Mouse (Mus musculus) kidney, embryonic 14.5 days (tissue): ENCODE results near the gene Fosl2. TPM values are rescaled to one million over a fixed set of nuclear protein-coding genes. Genes with fewer than 3 reads are reported as not detected.

Experiments
- ATAC-seq: fragments of 200-750 bp; cut with Nextera tagmentation; 2 replicates; pipeline ENCODE4 v1.8.0; 2017; ENCODE audit warnings: moderate number of reproducible peaks, mild to moderate bottlenecking, moderate TSS enrichment, moderate library complexity; ENCODE audit not compliant: low FRiP score, low TSS enrichment
- H3K27ac ChIP-seq: fragments of 300-500 bp; sonication (generic); 2 replicates; pipeline ENCODE4 v1.5.1; 2014; ENCODE audit warnings: low read depth, mild to moderate bottlenecking, low read length, moderate library complexity, mixed read lengths
- H3K27me3 ChIP-seq: fragments of 300-500 bp; sonication (generic); 2 replicates; pipeline ENCODE4 v1.6.1; 2014; ENCODE audit warnings: mild to moderate bottlenecking, low read length; ENCODE audit not compliant: control insufficient read depth, insufficient read depth
- H3K36me3 ChIP-seq: fragments of 300-500 bp; sonication (generic); 2 replicates; pipeline ENCODE4 v1.6.1; 2014; ENCODE audit warnings: low read length, mixed read lengths; ENCODE audit not compliant: control insufficient read depth, insufficient read depth
- H3K4me1 ChIP-seq: fragments of 300-500 bp; sonication (generic); 2 replicates; pipeline ENCODE4 v1.6.1; 2014; ENCODE audit warnings: low read length, mixed read lengths; ENCODE audit not compliant: control insufficient read depth, insufficient read depth
- H3K4me2 ChIP-seq: fragments of 300-500 bp; sonication (generic); replicated peaks from 2 replicates; pipeline ENCODE4 v1.6.1; 2014; ENCODE audit warnings: low read depth, mild to moderate bottlenecking, low read length
- H3K4me3 ChIP-seq: fragments of 300-500 bp; sonication (generic); 2 replicates; pipeline ENCODE4 v1.5.1; 2014; ENCODE audit warnings: mild to moderate bottlenecking, low read length
- H3K9ac ChIP-seq: fragments of 300-500 bp; sonication (generic); 2 replicates; pipeline ENCODE4 v1.6.1; 2014; ENCODE audit warnings: low read depth, mild to moderate bottlenecking, low read length, moderate library complexity
- H3K9me3 ChIP-seq: fragments of 300-500 bp; sonication (generic); 2 replicates; pipeline ENCODE4 v1.6.1; 2016; ENCODE audit warnings: low read length; ENCODE audit not compliant: control insufficient read depth
- WGBS: fragments of 180-500 bp; shearing (Covaris S2); extraction: QIAGEN DNeasy Blood & Tissue Kit; methylation state at CpG from one replicate; pipeline ENCODE4 v1.1.7; 2014; 5-methylcytosine and 5-hydroxymethylcytosine counted together
- polyA plus RNA-seq: library from polyadenylated mRNA; unstranded; fragments of >200 nt; fragmentation: Nextera tagmentation; extraction: Ambion mirVana; gene quantifications from 2 replicates; pipeline ENCODE4 v1.2.1, GENCODE M21; 2014

The Fosl2 gene
- polyA plus RNA-seq, 1 experiment from 2014 or later = 7.1 TPM

- H3K27ac ChIP-seq = peak overlapping the region; percentile 72; the same call in 1 of the 2 replicates
- H3K36me3 ChIP-seq = no peaks in the 10 kb centered on the region
- no peak for ATAC-seq
- no peaks in the 10 kb centered on the region for H3K9me3 ChIP-seq
- H3K4me3 ChIP-seq = peak overlapping the region; percentile 74
- peak overlapping the region; percentile 88 for H3K4me2 ChIP-seq
- no peaks in the 10 kb centered on the region for H3K27me3 ChIP-seq
- peaks cover 23% of the 10 kb centered on the region; the same call in 1 of the 2 replicates for H3K4me1 ChIP-seq
- 47% methylated on average over 10 of the region's 10 CpGs for WGBS
- peak overlapping the region; percentile 84 for H3K9ac ChIP-seq
These were observed 3.0 kb downstream of the Fosl2 start for GRCm38 (mm10) chr5:32138446-32139195.

GRCm38 (mm10) chr5:32139516-32140037 lies 4.0 kb downstream of the Fosl2 start:
- Histone ChIP-seq H3K4me2 (peak overlapping the region; percentile 88; the same call in 1 of the 2 replicates), H3K9ac (no peak overlapping the region; the same call in 1 of the 2 replicates), H3K4me3 (peak overlapping the region; percentile 74; the same call in 1 of the 2 replicates), H3K27me3 (no peaks in the 10 kb centered on the region), H3K27ac (peak overlapping the region; percentile 72; the same call in 1 of the 2 replicates), H3K36me3 (no peaks in the 10 kb centered on the region), H3K4me1 (peaks cover 18% of the 10 kb centered on the region; the same call in 1 of the 2 replicates), H3K9me3 (no peaks in the 10 kb centered on the region)
- no peak for ATAC-seq
- WGBS = 38% methylated on average over 9 of the region's 9 CpGs

GRCm38 (mm10) chr5:32141899-32142298 lies 6.3 kb downstream of the Fosl2 start:
- Histone ChIP-seq H3K4me3 (no peak overlapping the region), H3K27me3 (no peaks in the 10 kb centered on the region), H3K9me3 (no peaks in the 10 kb centered on the region), H3K4me1 (peaks cover 18% of the 10 kb centered on the region; the same call in 1 of the 2 replicates), H3K4me2 (no peak overlapping the region), H3K27ac (no peak overlapping the region), H3K36me3 (peaks cover 6% of the 10 kb centered on the region; the same call in 1 of the 2 replicates), H3K9ac (no peak overlapping the region)
- no peak for ATAC-seq
- WGBS = 76% methylated on average over 2 of the region's 2 CpGs

GRCm38 (mm10) chr5:32143433-32143970 lies 7.9 kb downstream of the Fosl2 start:
- H3K36me3 ChIP-seq = peaks cover 21% of the 10 kb centered on the region; the same call in 1 of the 2 replicates
- no peak overlapping the region for H3K27ac ChIP-seq
- H3K4me3 ChIP-seq = no peak overlapping the region
- H3K27me3 ChIP-seq = no peaks in the 10 kb centered on the region
- H3K4me1 ChIP-seq = peaks cover 15% of the 10 kb centered on the region; the same call in 1 of the 2 replicates
- 59% methylated on average over 13 of the region's 13 CpGs for WGBS
- ATAC-seq = no peak
- no peak overlapping the region for H3K9ac ChIP-seq
- H3K4me2 ChIP-seq = no peak overlapping the region
- no peaks in the 10 kb centered on the region for H3K9me3 ChIP-seq

- Histone ChIP-seq H3K4me1 (peaks cover 8% of the 10 kb centered on the region; the same call in 1 of the 2 replicates), H3K27ac (no peak overlapping the region), H3K4me2 (no peak overlapping the region), H3K9ac (no peak overlapping the region), H3K4me3 (no peak overlapping the region), H3K9me3 (no peaks in the 10 kb centered on the region), H3K27me3 (no peaks in the 10 kb centered on the region), H3K36me3 (peaks cover 39% of the 10 kb centered on the region; the same call in 1 of the 2 replicates)
- no peak for ATAC-seq
- WGBS = 96% methylated on average over 6 of the region's 6 CpGs
These were observed 10.7 kb downstream of the Fosl2 start for GRCm38 (mm10) chr5:32146281-32146680.

- H3K4me2 ChIP-seq = no peak overlapping the region
- H3K4me3 ChIP-seq = no peak overlapping the region
- no peak for ATAC-seq
- no peaks in the 10 kb centered on the region for H3K9me3 ChIP-seq
- H3K27ac ChIP-seq = no peak overlapping the region
- H3K9ac ChIP-seq = no peak overlapping the region
- peaks cover 16% of the 10 kb centered on the region; the same call in 1 of the 2 replicates for H3K4me1 ChIP-seq
- H3K36me3 ChIP-seq = peaks cover 55% of the 10 kb centered on the region; the same call in 1 of the 2 replicates
- no peaks in the 10 kb centered on the region for H3K27me3 ChIP-seq
- WGBS = 84% methylated on average over 4 of the region's 4 CpGs
These were observed 13.0 kb downstream of the Fosl2 start for GRCm38 (mm10) chr5:32148593-32148992.

- H3K4me2 ChIP-seq = no peak overlapping the region
- H3K4me3 ChIP-seq = no peak overlapping the region
- H3K4me1 ChIP-seq = peaks cover 20% of the 10 kb centered on the region; the same call in 1 of the 2 replicates
- H3K9ac ChIP-seq = no peak overlapping the region
- peaks cover 67% of the 10 kb centered on the region for H3K36me3 ChIP-seq
- H3K27me3 ChIP-seq = no peaks in the 10 kb centered on the region
- H3K27ac ChIP-seq = no peak overlapping the region
- no peak for ATAC-seq
- no peaks in the 10 kb centered on the region for H3K9me3 ChIP-seq
- WGBS = 19% methylated on average over 4 of the region's 4 CpGs
These were observed 15.6 kb downstream of the Fosl2 start for GRCm38 (mm10) chr5:32151244-32151643.

- H3K27ac ChIP-seq = no peak overlapping the region
- H3K9ac ChIP-seq = no peak overlapping the region
- WGBS = 60% methylated on average over 28 of the region's 28 CpGs
- H3K27me3 ChIP-seq = no peaks in the 10 kb centered on the region
- ATAC-seq = peak; percentile 38
- H3K4me2 ChIP-seq = no peak overlapping the region; the same call in 1 of the 2 replicates
- no peaks in the 10 kb centered on the region for H3K9me3 ChIP-seq
- peaks cover 20% of the 10 kb centered on the region; the same call in 1 of the 2 replicates for H3K4me1 ChIP-seq
- H3K4me3 ChIP-seq = no peak overlapping the region
- H3K36me3 ChIP-seq = peaks cover 52% of the 10 kb centered on the region
These were observed 17.3 kb downstream of the Fosl2 start for GRCm38 (mm10) chr5:32152725-32153417.
